Mouse (Mus musculus) bone marrow macrophage, adult 2 months (primary cell): ENCODE results near the gene Ptgir.

ENCODE experiments used
- CTCF ChIP-seq: IDR thresholded peaks from 2 replicates; pipeline ENCODE4 v1.5.1; 2012; ENCODE audit warnings: low read depth, mild to moderate bottlenecking, low read length, moderate library complexity
- POLR2A ChIP-seq: IDR thresholded peaks from 2 replicates; pipeline ENCODE4 v1.6.1; 2012; ENCODE audit warnings: mild to moderate bottlenecking, low read depth, low read length, borderline replicate concordance

DNA sequence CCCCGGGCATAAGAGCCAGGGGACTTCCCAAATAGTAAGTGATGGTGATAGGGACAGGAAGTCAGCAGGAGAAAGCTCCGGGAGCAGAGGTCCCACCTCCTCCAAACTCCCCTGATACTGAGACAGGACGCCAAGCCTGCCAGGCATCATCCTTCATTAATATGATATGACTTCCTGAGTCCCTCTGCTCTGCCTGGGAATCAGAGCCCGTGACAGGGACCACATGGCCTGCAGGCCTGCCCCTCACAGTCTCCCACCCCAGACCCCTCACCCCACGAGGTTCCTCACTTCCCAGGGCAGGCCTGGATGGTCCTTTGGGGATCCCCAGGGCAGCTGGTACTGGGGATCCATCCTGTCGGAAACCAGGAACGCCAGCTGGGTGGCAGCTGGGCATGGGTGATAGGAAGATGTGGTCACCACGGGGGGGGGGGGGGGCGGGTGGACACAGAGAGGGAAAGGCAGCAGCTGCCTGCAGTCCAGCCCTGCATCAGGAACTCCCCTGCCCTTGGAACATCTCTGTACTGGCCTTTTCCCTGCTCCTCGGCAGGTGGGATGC is 2.1 kb upstream of the Ptgir start:
- TF ChIP-seq CTCF, result no peak
- TF ChIP-seq POLR2A, result no peak
